Mouse (Mus musculus) liver, embryonic 14.5 days (tissue): ENCODE results near the gene Shld2. TPM values are rescaled to one million over a fixed set of nuclear protein-coding genes. Genes with fewer than 3 reads are reported as not detected.

Experiments
- ATAC-seq: fragments of 200-750 bp; cut with Nextera tagmentation; 2 replicates; pipeline ENCODE4 v1.8.0; 2017; ENCODE audit warnings: moderate number of reproducible peaks, mild to moderate bottlenecking, moderate library complexity; ENCODE audit not compliant: insufficient read depth
- DNase-seq, 3 experiments: peaks; one replicate each; pipeline ENCODE4 v3.0.0-alpha.2; 2012 to 2013; ENCODE audit warnings: low read depth in 3 of 3, low spot score in 3 of 3
- H3K27ac ChIP-seq: fragments of 300-500 bp; sonication (generic); 2 replicates; pipeline ENCODE4 v1.5.1; 2014; ENCODE audit warnings: moderate library complexity, mild to moderate bottlenecking, control low read depth, inconsistent platforms
- H3K27me3 ChIP-seq: fragments of 300-500 bp; sonication (generic); 2 replicates; pipeline ENCODE4 v1.6.1; 2014; ENCODE audit warnings: mild to moderate bottlenecking, low read length, moderate library complexity; ENCODE audit not compliant: control insufficient read depth, insufficient read depth
- H3K36me3 ChIP-seq: fragments of 300-500 bp; sonication (generic); replicated peaks from 2 replicates; pipeline ENCODE4 v1.6.1; 2014; ENCODE audit warnings: low read depth; ENCODE audit not compliant: control insufficient read depth, insufficient read depth
- H3K4me1 ChIP-seq, 2 experiments: fragments of 200-500 bp in 1 of 2; fragments of 300-500 bp in 1 of 2; sonication (generic) in 1 of 2; replicated peaks; 2 replicates each; pipeline ENCODE4 v1.6.1; 2012 to 2014; ENCODE audit warnings: antibody characterized with exemption in 1 of 2, inconsistent platforms in 1 of 2, low read length in 1 of 2; ENCODE audit not compliant: control insufficient read depth in 2 of 2, insufficient read depth in 2 of 2
- H3K4me2 ChIP-seq: fragments of 300-500 bp; sonication (generic); 2 replicates; pipeline ENCODE4 v1.6.1; 2014; ENCODE audit warnings: low read depth, mild to moderate bottlenecking, control low read depth, moderate library complexity
- H3K4me3 ChIP-seq, 2 experiments: fragments of 200-500 bp in 1 of 2; fragments of 300-500 bp in 1 of 2; sonication (generic) in 1 of 2; 2 replicates each; pipeline ENCODE4 v1.5.1; 2012 to 2014; ENCODE audit warnings: low read depth in 2 of 2, low read length in 2 of 2, mild to moderate bottlenecking in 2 of 2, control low read depth in 1 of 2, inconsistent platforms in 1 of 2, moderate library complexity in 1 of 2; ENCODE audit not compliant: insufficient read depth in 1 of 2
- H3K9ac ChIP-seq: fragments of 300-500 bp; sonication (generic); replicated peaks from 2 replicates; pipeline ENCODE4 v1.6.1; 2014; ENCODE audit warnings: mild to moderate bottlenecking, control low read depth, moderate library complexity
- H3K9me3 ChIP-seq: fragments of 300-500 bp; sonication (generic); 2 replicates; pipeline ENCODE4 v1.6.1; 2016; ENCODE audit warnings: low read length, mixed read lengths; ENCODE audit not compliant: control insufficient read depth
- CTCF ChIP-seq: IDR thresholded peaks from 2 replicates; pipeline ENCODE4 v1.5.1; 2016; ENCODE audit warnings: antibody characterized with exemption, low read depth, control low read depth
- EP300 ChIP-seq: IDR thresholded peaks from 2 replicates; pipeline ENCODE4 v1.6.1; 2016; ENCODE audit warnings: antibody characterized with exemption, low read depth
- WGBS: fragments of 180-500 bp; shearing (Covaris S2); extraction: QIAGEN DNeasy Blood & Tissue Kit; methylation state at CpG from one replicate; pipeline ENCODE4 v1.1.7; 2014; ENCODE audit not compliant: insufficient replicate concordance; 5-methylcytosine and 5-hydroxymethylcytosine counted together
- polyA plus RNA-seq, 2 experiments: library from polyadenylated mRNA; depleted of rRNA in 1 of 2; stranded (reverse) in 1 of 2; unstranded in 1 of 2; fragments of >200 nt; fragmentation: Nextera tagmentation in 1 of 2; extraction: Ambion mirVana in 1 of 2; gene quantifications; 2 replicates each; pipeline versions ENCODE4 v1.2.1 to v1.2.3; 2012 to 2014

Shld2 gene
- polyA plus RNA-seq, 2 experiments, result 3.0 to 4.8 TPM

DNA sequence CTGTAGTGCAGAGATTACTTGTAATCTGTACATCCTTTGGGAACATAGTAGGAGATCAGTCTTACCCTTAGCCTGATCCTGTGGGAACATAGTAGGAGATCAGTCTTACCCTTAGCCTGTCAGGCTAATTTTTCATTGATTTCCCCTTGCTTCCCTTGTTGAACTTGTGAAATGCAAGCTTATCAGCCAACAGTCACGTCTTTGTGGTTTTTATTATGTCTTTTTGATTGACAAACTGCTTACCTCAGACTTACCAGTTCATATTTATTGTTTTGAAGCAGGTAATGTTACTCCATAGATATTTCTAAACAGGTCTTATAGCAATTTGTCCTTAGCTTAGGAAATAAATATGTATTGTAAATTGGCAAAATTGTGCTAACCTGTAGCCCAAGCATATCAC, 17.3 kb upstream of the Shld2 start:
- TF ChIP-seq CTCF, result no peak
- no peak for TF ChIP-seq EP300
- no peak overlapping the region for H3K4me2 ChIP-seq
- 16% methylated on average over 1 of the region's 1 CpGs for WGBS
- peaks cover 4% of the 10 kb centered on the region for H3K36me3 ChIP-seq
- H3K27ac ChIP-seq, result no peak overlapping the region
- H3K4me3 ChIP-seq, result no peak overlapping the region
- H3K9me3 ChIP-seq, result no peaks in the 10 kb centered on the region
- H3K9ac ChIP-seq, result no peak overlapping the region
- H3K27me3 ChIP-seq, result no peaks in the 10 kb centered on the region
- DNase-seq, result no peak
- no peak for ATAC-seq
- H3K4me1 ChIP-seq, result no peaks in the 10 kb centered on the region

DNA sequence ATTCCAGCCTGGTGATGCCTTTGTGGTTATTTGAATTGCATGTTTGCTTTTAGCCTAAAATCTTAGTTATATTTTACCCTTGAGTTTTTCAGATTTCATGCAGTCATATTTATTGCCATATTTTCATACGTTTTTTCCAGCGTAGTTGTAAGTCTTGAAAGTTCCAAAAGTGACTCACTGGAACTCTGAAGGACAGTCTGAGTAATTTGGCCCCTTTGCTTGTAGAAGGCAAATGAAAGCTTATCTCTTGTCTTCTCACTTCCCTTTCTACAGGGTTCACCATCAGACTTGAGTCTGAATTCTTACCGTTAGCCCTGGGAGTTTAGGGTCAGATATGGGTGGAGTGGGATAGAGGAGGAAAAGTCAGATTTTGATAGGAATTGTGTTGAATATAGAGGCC, 16.3 kb upstream of the Shld2 start:
- Histone ChIP-seq H3K4me1 (no peaks in the 10 kb centered on the region), H3K27me3 (no peaks in the 10 kb centered on the region), H3K36me3 (peaks cover 4% of the 10 kb centered on the region), H3K9me3 (no peaks in the 10 kb centered on the region), H3K27ac (no peak overlapping the region), H3K9ac (no peak overlapping the region), H3K4me2 (no peak overlapping the region), H3K4me3 (no peak overlapping the region)
- DNase-seq (no peak), ATAC-seq (no peak)
- TF ChIP-seq CTCF (no peak), EP300 (no peak)
- WGBS, result 39% methylated on average over 3 of the region's 3 CpGs

DNA sequence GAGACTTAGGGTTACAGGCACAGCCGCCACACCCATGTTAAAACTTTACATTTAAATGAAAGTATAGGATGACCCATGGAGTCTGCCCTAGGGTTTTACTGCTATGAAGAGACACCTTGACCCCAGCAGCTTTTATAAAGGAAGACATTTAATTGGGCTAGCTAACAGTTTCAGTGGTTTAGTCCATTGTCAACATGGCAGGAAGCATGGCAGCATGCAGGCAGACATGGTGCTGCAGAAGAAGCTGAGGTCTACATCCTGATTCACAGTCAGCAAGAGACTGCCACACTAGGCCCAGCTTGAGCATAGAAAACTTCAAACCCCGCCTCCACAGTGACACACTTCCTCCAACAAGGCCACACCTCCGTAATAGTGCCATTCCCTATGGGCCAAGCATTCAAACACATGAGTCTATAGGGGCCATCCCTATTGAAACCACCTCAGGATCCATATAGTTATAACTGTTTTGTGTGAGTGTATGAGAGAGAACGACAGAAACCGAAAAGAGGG, 13.3 kb upstream of the Shld2 start:
- WGBS, result 81% methylated on average over 5 of the region's 5 CpGs
- H3K27ac ChIP-seq, result no peak overlapping the region
- no peak for DNase-seq

DNA sequence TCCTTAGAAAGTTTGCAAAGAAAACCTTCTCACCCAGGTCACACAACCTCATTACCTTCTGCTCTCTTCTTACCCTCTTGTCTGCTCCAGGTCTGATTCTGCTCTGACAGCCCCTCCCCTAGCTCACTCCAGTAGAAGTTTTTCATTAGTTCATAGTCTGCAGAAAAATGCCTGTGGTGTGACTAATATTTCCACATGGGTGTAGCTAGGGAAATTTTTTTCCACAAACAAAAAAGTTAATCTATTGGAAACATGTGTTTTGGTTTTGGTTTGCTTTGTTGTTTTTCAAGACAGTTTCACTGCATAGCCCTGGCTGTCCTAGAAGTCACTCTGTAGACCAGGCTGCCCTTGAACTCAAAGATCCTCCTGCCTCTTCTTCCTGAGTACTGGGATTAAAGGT, 7.8 kb upstream of the Shld2 start:
- no peak overlapping the region for H3K4me2 ChIP-seq
- no peak overlapping the region for H3K27ac ChIP-seq
- TF ChIP-seq EP300 (no peak), CTCF (no peak)
- H3K9ac ChIP-seq, result no peak overlapping the region
- no peaks in the 10 kb centered on the region for H3K9me3 ChIP-seq
- no peak overlapping the region for H3K4me3 ChIP-seq
- ATAC-seq, result no peak
- no peaks in the 10 kb centered on the region for H3K27me3 ChIP-seq
- H3K36me3 ChIP-seq, result peaks cover 2% of the 10 kb centered on the region
- DNase-seq, result no peak
- H3K4me1 ChIP-seq, result no peaks in the 10 kb centered on the region

More for the DNA sequence above, 13.3 kb upstream of the Shld2 start:
- Histone ChIP-seq H3K9ac (no peak overlapping the region), H3K4me1 (no peaks in the 10 kb centered on the region), H3K27me3 (no peaks in the 10 kb centered on the region), H3K36me3 (peaks cover 2% of the 10 kb centered on the region), H3K9me3 (no peaks in the 10 kb centered on the region), H3K4me3 (no peak overlapping the region), H3K4me2 (no peak overlapping the region)
- no peak for ATAC-seq
- TF ChIP-seq EP300 (no peak), CTCF (no peak)

DNA sequence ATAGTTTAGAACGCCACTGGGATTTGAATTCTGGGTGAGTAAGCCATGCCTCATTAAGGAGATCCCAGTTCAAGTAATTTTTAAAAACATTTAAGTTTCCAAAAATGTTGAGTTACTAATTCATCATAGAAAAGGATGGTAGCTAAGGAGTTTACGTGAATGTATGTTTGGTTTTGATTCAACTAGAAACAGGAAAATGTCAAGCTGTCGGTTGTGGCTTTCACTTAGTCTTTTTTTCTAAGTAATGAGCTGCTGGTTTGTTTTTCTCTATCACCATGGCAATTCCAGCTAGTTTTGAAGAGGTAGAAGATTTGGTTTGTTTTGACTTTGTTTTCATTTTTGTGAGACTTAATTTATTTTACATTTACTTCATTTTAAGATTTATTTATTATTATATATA, 7.1 kb upstream of the Shld2 start:
- no peak overlapping the region for H3K27ac ChIP-seq
- 69% methylated on average over 3 of the region's 3 CpGs for WGBS
- ATAC-seq, result no peak
- no peak for DNase-seq
- no peak overlapping the region for H3K9ac ChIP-seq
- H3K27me3 ChIP-seq, result no peaks in the 10 kb centered on the region
- no peak overlapping the region for H3K4me3 ChIP-seq
- no peaks in the 10 kb centered on the region for H3K4me1 ChIP-seq
- no peak overlapping the region for H3K4me2 ChIP-seq
- peaks cover 2% of the 10 kb centered on the region; the same call in 1 of the 2 replicates for H3K36me3 ChIP-seq
- H3K9me3 ChIP-seq, result no peaks in the 10 kb centered on the region
- TF ChIP-seq CTCF, result no peak
- TF ChIP-seq EP300, result no peak
